Mouse (Mus musculus): ENCODE measurements around the gene Ppp6r3. TPM values are rescaled to one million over a fixed set of nuclear protein-coding genes. Genes with fewer than 3 reads are reported as not detected.

Ppp6r3 gene
- polyA plus RNA-seq, 1 experiment from 2014 or later, result 65.1 TPM

DNA sequence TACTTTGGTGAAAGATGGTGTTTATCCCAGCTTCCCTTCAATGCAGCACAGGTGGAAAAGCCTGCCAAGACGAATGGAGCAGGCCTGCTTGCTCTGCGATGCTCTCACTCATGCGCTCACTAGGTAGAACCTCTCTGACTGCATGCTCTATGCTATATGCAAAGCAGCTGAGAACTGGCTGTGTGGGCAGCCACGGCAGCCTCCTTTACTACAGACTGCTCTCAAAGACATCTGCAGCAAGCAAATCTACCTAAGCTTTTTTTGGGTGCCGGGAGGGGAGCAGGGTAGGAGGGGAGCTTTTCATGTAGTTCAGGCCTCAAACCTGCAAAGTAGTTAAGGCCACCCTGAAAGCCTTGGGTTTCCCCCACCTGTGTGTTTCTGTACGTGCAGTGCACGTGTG, 92.7 kb downstream of the Ppp6r3 start:
- ATAC-seq (ENCODE audit: low FRiP score, low read depth), result no peak
- H3K4me3 ChIP-seq, result no peak overlapping the region
- no peaks in the 10 kb centered on the region for H3K4me1 ChIP-seq
- H3K27ac ChIP-seq, result no peak overlapping the region
- 95% methylated on average over 7 of the region's 7 CpGs for WGBS
- no peak overlapping the region for H3K4me2 ChIP-seq (replicated peaks)
- no peaks in the 10 kb centered on the region for H3K9me3 ChIP-seq
- peaks cover 91% of the 10 kb centered on the region for H3K36me3 ChIP-seq
- no peaks in the 10 kb centered on the region for H3K27me3 ChIP-seq
- H3K9ac ChIP-seq, result no peak overlapping the region

DNA sequence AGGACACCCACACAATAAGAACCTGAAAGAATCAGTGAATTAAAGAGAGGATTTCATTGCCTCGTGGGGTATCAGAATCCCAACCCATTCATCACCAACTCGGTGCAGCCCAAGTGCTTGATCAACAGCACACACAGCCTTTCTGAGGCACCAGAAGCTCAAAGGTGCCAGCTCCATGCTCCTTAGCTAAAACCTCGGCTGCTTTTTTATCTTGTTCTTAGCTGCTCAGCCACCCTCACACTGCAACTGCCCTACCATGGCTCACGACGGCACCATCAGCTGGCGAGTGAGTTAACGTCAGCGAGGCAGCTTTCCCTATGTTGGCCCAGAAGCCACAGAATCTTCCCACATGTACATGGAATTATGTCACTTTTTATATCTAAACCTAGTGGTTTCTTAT, 95.4 kb downstream of the Ppp6r3 start:
- no peaks in the 10 kb centered on the region for H3K27me3 ChIP-seq
- H3K36me3 ChIP-seq, result peaks cover 86% of the 10 kb centered on the region
- H3K4me1 ChIP-seq, result no peaks in the 10 kb centered on the region
- H3K4me3 ChIP-seq, result no peak overlapping the region
- no peak overlapping the region for H3K4me2 ChIP-seq (replicated peaks)
- no peaks in the 10 kb centered on the region for H3K9me3 ChIP-seq
- H3K9ac ChIP-seq, result no peak overlapping the region
- WGBS, result 93% methylated on average over 8 of the region's 8 CpGs
- no peak overlapping the region for H3K27ac ChIP-seq
- ATAC-seq (ENCODE audit: low FRiP score, low read depth), result no peak

DNA sequence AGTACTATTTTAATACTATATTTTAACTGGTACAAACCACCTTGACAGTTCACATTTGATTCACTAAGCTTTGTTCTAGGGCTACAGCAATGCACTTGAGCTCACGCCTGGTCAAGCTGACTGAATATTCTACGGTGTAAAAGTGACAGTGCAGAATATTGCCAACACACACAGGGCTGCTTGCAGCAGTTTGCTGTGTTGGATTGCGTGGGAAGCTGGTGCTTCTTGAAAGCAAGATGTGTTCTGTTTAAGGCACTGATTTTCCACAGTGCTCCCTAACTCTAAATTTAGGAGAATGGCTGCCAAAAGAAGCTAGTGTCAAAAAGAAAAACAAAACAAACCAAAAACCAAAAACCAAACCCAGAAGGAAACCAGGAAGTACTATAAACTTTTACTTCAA, 98.6 kb downstream of the Ppp6r3 start:
- no peak for ATAC-seq (ENCODE audit: low FRiP score, low read depth)
- Histone ChIP-seq H3K9me3 (no peaks in the 10 kb centered on the region), H3K27ac (no peak overlapping the region), H3K4me3 (no peak overlapping the region), H3K4me1 (no peaks in the 10 kb centered on the region), H3K36me3 (peaks cover 88% of the 10 kb centered on the region), H3K27me3 (no peaks in the 10 kb centered on the region), H3K4me2 (replicated peaks) (no peak overlapping the region), H3K9ac (no peak overlapping the region)
- 94% methylated on average over 3 of the region's 3 CpGs for WGBS

DNA sequence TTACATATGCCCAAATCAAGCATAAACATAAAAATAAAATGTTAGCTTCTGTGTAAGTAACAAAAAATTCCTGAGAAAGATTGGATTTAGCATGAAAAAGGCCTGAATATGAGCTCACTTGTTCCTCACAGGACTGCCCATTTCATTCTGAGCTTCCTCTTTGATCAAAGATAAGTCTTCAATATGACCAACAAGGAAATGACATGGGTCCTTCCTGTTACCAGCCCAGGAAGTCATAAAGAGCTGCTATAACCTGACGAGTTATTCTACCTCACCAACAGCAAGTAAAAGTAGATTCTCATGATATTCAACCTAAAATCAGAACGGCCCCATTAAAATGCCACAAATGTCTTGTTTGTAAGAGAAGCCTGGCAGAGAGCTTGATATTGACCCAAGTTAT, 104.3 kb downstream of the Ppp6r3 start:
- no peaks in the 10 kb centered on the region for H3K4me1 ChIP-seq
- WGBS, result 92% methylated on average over 2 of the region's 2 CpGs
- no peaks in the 10 kb centered on the region for H3K9me3 ChIP-seq
- ATAC-seq (ENCODE audit: low FRiP score, low read depth), result no peak
- no peak overlapping the region for H3K4me3 ChIP-seq
- no peak overlapping the region for H3K9ac ChIP-seq
- H3K4me2 ChIP-seq (replicated peaks), result no peak overlapping the region
- H3K27me3 ChIP-seq, result no peaks in the 10 kb centered on the region
- peaks cover 95% of the 10 kb centered on the region for H3K36me3 ChIP-seq
- H3K27ac ChIP-seq, result no peak overlapping the region

DNA sequence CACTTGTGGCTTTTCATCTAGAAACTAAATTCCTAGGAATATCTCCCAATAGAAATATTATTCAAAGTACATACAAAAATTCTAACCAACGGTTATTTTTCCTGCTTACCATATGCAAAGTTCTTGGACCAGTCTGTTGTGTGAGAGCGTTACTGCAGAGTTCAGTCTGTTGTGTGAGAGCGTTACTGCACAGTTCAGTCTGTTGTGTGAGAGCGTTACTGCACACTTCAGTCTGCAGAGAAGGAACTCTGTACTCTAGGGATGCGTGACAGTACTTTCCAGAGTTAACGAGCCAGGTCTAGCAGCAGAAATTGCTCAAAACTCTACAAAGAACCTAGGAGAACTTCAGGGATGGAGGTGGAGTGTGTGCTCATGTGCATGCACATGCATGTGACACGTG, 108.0 kb downstream of the Ppp6r3 start:
- ATAC-seq (ENCODE audit: low FRiP score, low read depth), result no peak
- H3K9me3 ChIP-seq, result no peaks in the 10 kb centered on the region
- H3K27ac ChIP-seq, result no peak overlapping the region
- H3K4me1 ChIP-seq, result no peaks in the 10 kb centered on the region
- no peak overlapping the region for H3K4me2 ChIP-seq (replicated peaks)
- peaks cover 98% of the 10 kb centered on the region for H3K36me3 ChIP-seq
- no peak overlapping the region for H3K4me3 ChIP-seq
- WGBS, result 93% methylated on average over 7 of the region's 7 CpGs
- no peak overlapping the region for H3K9ac ChIP-seq
- no peaks in the 10 kb centered on the region for H3K27me3 ChIP-seq

DNA sequence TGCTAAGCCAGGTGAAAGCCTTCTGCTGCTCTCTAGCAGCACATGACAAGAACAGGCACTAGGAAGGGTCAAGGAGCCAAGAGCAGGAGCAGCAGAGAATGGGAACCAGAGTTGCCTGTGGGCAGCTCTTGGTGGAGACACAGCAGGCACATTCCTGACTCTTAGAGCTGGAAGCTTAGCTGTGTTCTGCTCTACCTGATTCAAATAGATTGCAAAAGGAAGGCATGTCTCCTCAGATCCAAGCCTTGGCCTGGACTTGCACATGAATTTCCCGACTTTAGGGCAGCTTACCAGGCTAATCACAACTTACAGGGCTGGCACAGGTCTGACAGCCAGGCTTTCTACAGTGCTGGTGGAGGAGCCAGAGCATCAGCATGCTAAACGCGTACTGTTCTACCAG, 115.6 kb downstream of the Ppp6r3 start:
- WGBS, result 97% methylated on average over 3 of the region's 3 CpGs
- H3K4me1 ChIP-seq, result no peaks in the 10 kb centered on the region
- H3K9me3 ChIP-seq, result no peaks in the 10 kb centered on the region
- H3K4me2 ChIP-seq (replicated peaks), result no peak overlapping the region
- ATAC-seq (ENCODE audit: low FRiP score, low read depth), result no peak
- H3K27me3 ChIP-seq, result no peaks in the 10 kb centered on the region
- H3K9ac ChIP-seq, result no peak overlapping the region
- H3K4me3 ChIP-seq, result no peak overlapping the region
- no peak overlapping the region for H3K27ac ChIP-seq
- peaks cover 100% of the 10 kb centered on the region for H3K36me3 ChIP-seq

DNA sequence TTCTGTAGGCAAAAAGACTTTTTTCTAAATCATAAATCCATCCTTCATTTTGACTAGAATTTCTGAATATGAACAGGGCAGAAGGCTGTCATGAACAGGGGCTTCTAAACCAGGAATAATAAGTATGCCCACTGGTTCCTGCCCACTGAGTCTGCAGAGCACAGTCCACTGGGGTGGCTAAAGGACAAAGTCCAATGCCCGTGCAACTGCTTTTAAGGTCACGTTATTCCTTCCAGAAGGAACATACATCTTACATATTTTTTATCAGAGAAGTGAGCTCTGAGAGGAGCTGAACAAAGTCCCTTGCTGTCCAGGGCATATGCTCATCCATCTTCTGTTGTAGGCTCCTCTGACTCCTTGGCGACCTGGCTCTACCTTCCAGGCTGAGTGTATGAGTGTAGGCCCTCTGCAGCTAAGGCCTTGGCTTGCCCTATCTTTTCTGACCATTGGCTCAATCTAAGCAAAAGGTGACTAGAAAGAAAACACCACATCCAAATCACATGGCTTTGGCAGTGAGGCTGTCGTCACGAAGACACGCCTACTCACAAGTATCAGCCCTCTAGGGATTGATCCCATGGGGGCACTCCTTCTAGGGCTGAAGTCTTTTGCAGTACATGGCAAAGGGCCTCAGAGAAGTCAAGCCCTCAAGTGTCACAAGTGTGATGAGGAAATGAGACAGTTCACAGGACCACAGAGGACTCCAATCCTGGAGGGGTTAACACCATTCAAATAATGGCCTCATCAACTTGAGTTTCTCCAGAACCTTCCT, 117.0 kb downstream of the Ppp6r3 start:
- Histone ChIP-seq H3K27ac (no peak overlapping the region), H3K4me3 (no peak overlapping the region), H3K27me3 (no peaks in the 10 kb centered on the region), H3K4me2 (replicated peaks) (no peak overlapping the region), H3K36me3 (peaks cover 100% of the 10 kb centered on the region), H3K9me3 (no peaks in the 10 kb centered on the region), H3K9ac (no peak overlapping the region), H3K4me1 (no peaks in the 10 kb centered on the region)
- WGBS, result 90% methylated on average over 6 of the region's 6 CpGs
- no peak for ATAC-seq (ENCODE audit: low FRiP score, low read depth)

DNA sequence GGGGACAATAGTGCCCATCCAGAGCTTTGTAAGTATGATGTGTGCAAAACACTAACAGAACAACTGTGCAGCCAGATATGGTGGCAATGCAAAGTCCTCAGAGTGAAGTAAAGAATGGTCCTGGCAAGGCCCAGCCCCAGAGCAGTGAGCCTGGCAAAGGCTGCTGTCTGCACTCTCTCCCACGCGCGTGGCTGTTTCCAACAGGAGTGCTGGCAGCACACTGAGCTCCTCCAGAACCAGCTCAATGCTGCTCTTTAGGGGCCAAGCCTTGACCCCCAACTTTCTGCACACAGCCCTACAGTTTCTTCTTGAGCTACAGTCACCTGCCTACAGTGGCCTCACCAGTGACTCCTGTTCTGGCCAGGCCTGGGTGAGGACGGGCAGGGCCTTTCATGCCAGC, 117.8 kb downstream of the Ppp6r3 start:
- no peak overlapping the region for H3K9ac ChIP-seq
- no peak overlapping the region for H3K4me3 ChIP-seq
- H3K4me2 ChIP-seq (replicated peaks), result no peak overlapping the region
- H3K36me3 ChIP-seq, result peaks cover 98% of the 10 kb centered on the region
- H3K27me3 ChIP-seq, result no peaks in the 10 kb centered on the region
- WGBS, result 97% methylated on average over 4 of the region's 4 CpGs
- no peak for ATAC-seq (ENCODE audit: low FRiP score, low read depth)
- no peaks in the 10 kb centered on the region for H3K9me3 ChIP-seq
- H3K4me1 ChIP-seq, result no peaks in the 10 kb centered on the region
- H3K27ac ChIP-seq, result no peak overlapping the region

DNA sequence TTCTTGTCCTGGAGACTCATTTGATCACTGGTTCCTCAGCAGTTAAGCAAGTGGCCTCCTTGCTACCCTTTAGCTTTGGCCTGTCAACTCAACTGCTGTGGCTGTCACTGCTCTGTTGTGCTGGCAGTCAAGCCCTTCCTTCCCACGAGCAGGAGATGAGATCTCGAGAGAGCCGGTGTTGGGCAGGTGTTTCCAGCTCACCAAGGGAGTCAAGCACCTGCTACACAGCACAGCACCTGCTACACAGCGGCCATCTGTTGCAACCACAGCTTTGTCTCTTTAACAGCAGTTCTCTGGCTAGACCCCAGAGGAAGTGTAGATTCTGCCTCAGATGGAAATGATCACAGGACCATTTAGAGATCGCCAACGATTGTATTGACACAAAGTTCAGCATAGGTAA, 123.9 kb downstream of the Ppp6r3 start:
- Histone ChIP-seq H3K27me3 (no peaks in the 10 kb centered on the region), H3K27ac (no peak overlapping the region), H3K9ac (no peak overlapping the region), H3K4me3 (no peak overlapping the region), H3K4me2 (replicated peaks) (no peak overlapping the region), H3K36me3 (peaks cover 37% of the 10 kb centered on the region), H3K9me3 (no peaks in the 10 kb centered on the region), H3K4me1 (0 out of 2 replicates have a peak, but pooled peaks cover 5% of the 10 kb centered on the region)
- ATAC-seq (ENCODE audit: low FRiP score, low read depth), result no peak
- WGBS, result 42% methylated on average over 6 of the region's 6 CpGs

DNA sequence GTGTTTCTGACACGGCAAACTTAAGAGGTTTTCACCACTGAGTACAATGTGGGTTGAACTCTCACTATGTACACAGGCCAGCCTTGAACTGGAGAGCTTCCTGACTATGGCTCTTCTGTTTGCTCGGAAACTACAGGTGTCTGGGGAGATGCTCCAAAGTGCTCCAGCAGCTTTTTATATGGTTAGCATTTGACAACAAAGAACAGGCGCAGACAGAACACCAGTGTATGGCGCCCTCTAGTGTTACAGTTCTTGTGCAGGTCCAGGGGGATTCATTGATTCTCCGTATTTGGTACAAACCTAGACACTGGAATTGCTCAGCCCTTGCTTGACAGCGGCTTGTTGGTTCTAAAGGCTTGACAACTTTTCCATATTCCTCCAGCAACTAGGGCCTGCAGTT, 124.4 kb downstream of the Ppp6r3 start:
- H3K9ac ChIP-seq, result no peak overlapping the region
- no peak overlapping the region for H3K27ac ChIP-seq
- peaks cover 32% of the 10 kb centered on the region for H3K36me3 ChIP-seq
- H3K4me3 ChIP-seq, result no peak overlapping the region
- H3K4me1 ChIP-seq, result 0 out of 2 replicates have a peak, but pooled peaks cover 5% of the 10 kb centered on the region
- peak; percentile 45; the same call in 1 of the 2 replicates for ATAC-seq (ENCODE audit: low FRiP score, low read depth)
- H3K9me3 ChIP-seq, result no peaks in the 10 kb centered on the region
- H3K27me3 ChIP-seq, result no peaks in the 10 kb centered on the region
- 26% methylated on average over 6 of the region's 6 CpGs for WGBS
- no peak overlapping the region for H3K4me2 ChIP-seq (replicated peaks)

DNA sequence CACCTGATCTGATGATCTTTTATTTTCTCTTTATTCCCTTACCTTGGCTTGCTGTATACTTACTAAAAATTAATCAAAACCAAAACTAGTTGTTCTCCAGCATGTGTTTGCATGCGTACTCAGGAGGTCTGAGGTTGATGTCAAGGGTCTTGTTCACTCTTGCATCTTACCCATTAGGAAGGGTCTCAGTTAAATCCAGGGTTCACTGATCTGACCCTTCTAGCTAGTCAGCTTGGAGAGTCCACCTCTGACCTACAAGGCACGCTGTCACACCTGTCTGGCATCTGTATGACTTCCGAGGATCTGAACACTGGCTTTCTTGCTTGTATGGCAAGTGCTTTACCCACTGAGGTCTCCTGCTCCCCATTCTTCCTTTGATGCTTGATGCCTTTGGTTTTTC, 124.8 kb downstream of the Ppp6r3 start:
- Histone ChIP-seq H3K4me2 (replicated peaks) (no peak overlapping the region), H3K4me3 (no peak overlapping the region), H3K27ac (no peak overlapping the region), H3K9me3 (no peaks in the 10 kb centered on the region), H3K4me1 (0 out of 2 replicates have a peak, but pooled peaks cover 5% of the 10 kb centered on the region), H3K27me3 (no peaks in the 10 kb centered on the region), H3K9ac (no peak overlapping the region), H3K36me3 (peaks cover 28% of the 10 kb centered on the region)
- 92% methylated on average over 3 of the region's 3 CpGs for WGBS
- ATAC-seq (ENCODE audit: low FRiP score, low read depth), result no peak

DNA sequence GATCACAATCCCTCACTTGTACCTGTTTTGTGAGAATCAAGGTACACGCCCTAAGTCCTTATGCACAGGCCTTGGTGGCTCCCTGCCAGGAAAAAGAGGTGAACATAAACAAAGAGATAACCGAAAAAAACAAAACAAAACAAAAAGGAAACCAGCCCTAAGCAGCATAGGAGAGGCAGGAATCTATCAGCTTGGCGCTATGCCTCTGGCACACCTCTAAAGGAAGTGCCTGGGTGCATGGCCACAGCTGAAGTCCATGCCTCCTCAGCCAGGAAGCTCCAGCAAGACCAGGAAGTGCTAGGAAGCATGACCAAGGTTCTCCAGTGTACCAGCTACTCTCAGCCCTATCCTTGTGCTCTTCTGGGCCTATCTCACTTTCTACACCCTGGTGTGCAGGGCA, 126.3 kb downstream of the Ppp6r3 start:
- ATAC-seq (ENCODE audit: low FRiP score, low read depth), result no peak
- Histone ChIP-seq H3K27ac (no peak overlapping the region), H3K9me3 (no peaks in the 10 kb centered on the region), H3K4me1 (0 out of 2 replicates have a peak, but pooled peaks cover 5% of the 10 kb centered on the region), H3K27me3 (no peaks in the 10 kb centered on the region), H3K4me3 (no peak overlapping the region), H3K4me2 (replicated peaks) (no peak overlapping the region), H3K36me3 (peaks cover 13% of the 10 kb centered on the region), H3K9ac (no peak overlapping the region)
- 76% methylated on average over 3 of the region's 3 CpGs for WGBS

DNA sequence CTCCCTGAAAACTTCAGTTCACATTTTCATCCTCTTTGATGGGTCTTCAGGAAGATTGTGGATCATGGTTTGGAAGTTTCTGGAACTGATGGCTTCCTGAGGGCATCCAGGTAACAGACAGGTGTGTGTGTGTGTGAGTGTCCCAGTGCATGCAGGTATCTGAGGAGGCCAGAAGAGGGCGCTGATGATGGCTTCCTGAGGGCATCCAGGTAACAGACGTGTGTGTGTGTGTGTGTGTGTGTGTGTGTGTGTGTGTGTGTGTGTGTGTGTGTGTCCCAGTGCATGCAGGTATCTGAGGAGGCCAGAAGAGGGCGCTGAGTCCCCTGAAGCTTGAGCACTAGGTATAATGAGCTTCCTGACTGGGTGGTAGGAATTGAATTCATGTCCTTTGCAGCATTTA, 128.2 kb downstream of the Ppp6r3 start:
- no peak for ATAC-seq (ENCODE audit: low FRiP score, low read depth)
- 85% methylated on average over 3 of the region's 3 CpGs for WGBS
- H3K9ac ChIP-seq, result no peak overlapping the region
- H3K4me1 ChIP-seq, result 0 out of 2 replicates have a peak, but pooled peaks cover 5% of the 10 kb centered on the region
- H3K9me3 ChIP-seq, result no peaks in the 10 kb centered on the region
- H3K27ac ChIP-seq, result no peak overlapping the region
- no peak overlapping the region for H3K4me3 ChIP-seq
- H3K27me3 ChIP-seq, result no peaks in the 10 kb centered on the region
- no peak overlapping the region for H3K4me2 ChIP-seq (replicated peaks)
- H3K36me3 ChIP-seq, result no peaks in the 10 kb centered on the region
